Mouse (Mus musculus) limb, embryonic 14.5 days (tissue): ENCODE results near the gene Pitpnm2. TPM values are rescaled to one million over a fixed set of nuclear protein-coding genes. Genes with fewer than 3 reads are reported as not detected.

Experiments
- ATAC-seq: fragments of 200-750 bp; cut with Nextera tagmentation; 2 replicates; pipeline ENCODE4 v1.8.0; 2017; ENCODE audit warnings: low read depth, moderate number of reproducible peaks, moderate TSS enrichment; ENCODE audit not compliant: low FRiP score
- DNase-seq: peaks from one replicate; pipeline ENCODE4 v3.0.0-alpha.2; 2015; ENCODE audit warnings: low spot score
- H3K27ac ChIP-seq: fragments of 300-500 bp; sonication (generic); replicated peaks from 2 replicates; pipeline ENCODE4 v1.5.1; 2014; ENCODE audit warnings: low read depth, mild to moderate bottlenecking, low read length, moderate library complexity, mixed read lengths
- H3K27me3 ChIP-seq: fragments of 300-500 bp; sonication (generic); 2 replicates; pipeline ENCODE4 v1.6.1; 2014; ENCODE audit warnings: low read length, mixed read lengths; ENCODE audit not compliant: control insufficient read depth, insufficient read depth
- H3K36me3 ChIP-seq: fragments of 300-500 bp; sonication (generic); 2 replicates; pipeline ENCODE4 v1.6.1; 2014; ENCODE audit warnings: mild to moderate bottlenecking, low read length, moderate library complexity, mixed read lengths; ENCODE audit not compliant: control insufficient read depth, insufficient read depth
- H3K4me1 ChIP-seq: fragments of 300-500 bp; sonication (generic); 2 replicates; pipeline ENCODE4 v1.6.1; 2014; ENCODE audit warnings: antibody characterized with exemption, low read length, mixed read lengths; ENCODE audit not compliant: control insufficient read depth, insufficient read depth
- H3K4me2 ChIP-seq: fragments of 300-500 bp; sonication (generic); replicated peaks from 2 replicates; pipeline ENCODE4 v1.6.1; 2014; ENCODE audit warnings: low read depth, mild to moderate bottlenecking, low read length, moderate library complexity; ENCODE audit not compliant: severe bottlenecking
- H3K4me3 ChIP-seq: fragments of 300-500 bp; sonication (generic); replicated peaks from 2 replicates; pipeline ENCODE4 v1.5.1; 2014; ENCODE audit warnings: low read length
- H3K9ac ChIP-seq: fragments of 300-500 bp; sonication (generic); 2 replicates; pipeline ENCODE4 v1.6.1; 2014; ENCODE audit warnings: mild to moderate bottlenecking, low read depth, low read length, moderate library complexity; ENCODE audit not compliant: severe bottlenecking
- H3K9me3 ChIP-seq: fragments of 300-500 bp; sonication (generic); 2 replicates; pipeline ENCODE4 v1.6.1; 2016; ENCODE audit warnings: low read length; ENCODE audit not compliant: control insufficient read depth
- POLR2A ChIP-seq: fragments of 200-500 bp; IDR thresholded peaks from 2 replicates; pipeline ENCODE4 v1.8.0; 2012; ENCODE audit warnings: inconsistent platforms, mild to moderate bottlenecking, moderate library complexity, borderline replicate concordance; ENCODE audit not compliant: insufficient read depth, insufficient read length; ENCODE audit errors: extremely low read depth
- WGBS: fragments of 180-500 bp; shearing (Covaris S2); extraction: QIAGEN DNeasy Blood & Tissue Kit; methylation state at CpG from one replicate; pipeline ENCODE4 v1.1.7; 2014; 5-methylcytosine and 5-hydroxymethylcytosine counted together
- polyA plus RNA-seq, 2 experiments: library from polyadenylated mRNA; depleted of rRNA in 1 of 2; stranded (reverse) in 1 of 2; unstranded in 1 of 2; fragments of >200 nt; fragmentation: Nextera tagmentation in 1 of 2; extraction: Ambion mirVana in 1 of 2; gene quantifications; 2 replicates each; pipeline versions ENCODE4 v1.2.1 to v1.2.3; 2012 to 2014

Gene Pitpnm2
- polyA plus RNA-seq, 2 experiments: 8.2 to 37.1 TPM

DNA sequence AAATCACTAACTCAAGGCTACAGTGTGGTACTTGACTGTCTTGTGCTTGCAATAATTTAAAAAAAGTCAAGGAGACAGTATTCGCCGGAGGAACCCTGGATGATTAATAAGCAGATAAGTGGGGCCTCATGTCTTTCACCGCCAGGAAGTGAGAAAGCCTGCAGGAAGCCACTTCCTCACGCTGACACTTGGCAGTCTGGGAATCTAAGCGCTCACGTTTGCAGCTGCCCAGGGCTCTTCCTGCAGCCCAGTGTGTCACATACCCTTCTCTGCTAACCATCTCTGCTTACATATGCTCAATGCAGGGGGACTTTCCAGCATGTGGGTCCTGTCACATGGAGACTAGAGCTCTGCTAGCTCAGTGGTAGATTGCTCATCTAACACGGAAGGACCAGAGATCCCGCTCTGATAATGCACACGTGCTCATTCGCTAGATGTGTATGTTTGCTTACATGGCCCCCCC lies 174.7 kb downstream of the Pitpnm2 start:
- H3K4me2 ChIP-seq: no peak overlapping the region
- WGBS: 36% methylated on average over 10 of the region's 10 CpGs
- H3K9me3 ChIP-seq: no peaks in the 10 kb centered on the region
- no peaks in the 10 kb centered on the region for H3K36me3 ChIP-seq
- H3K4me3 ChIP-seq: no peak overlapping the region
- H3K27me3 ChIP-seq: no peaks in the 10 kb centered on the region
- no peak overlapping the region for H3K9ac ChIP-seq
- H3K27ac ChIP-seq: no peak overlapping the region
- peak; percentile 28; the same call in 1 of the 2 replicates for ATAC-seq
- peak; percentile 47 for DNase-seq
- TF ChIP-seq POLR2A: no peak
- peaks cover 9% of the 10 kb centered on the region; the same call in 1 of the 2 replicates for H3K4me1 ChIP-seq

GRCm38 (mm10) chr5:124073682-124074081 lies 175.9 kb downstream of the Pitpnm2 start:
- WGBS: 36% methylated on average over 9 of the region's 9 CpGs
- TF ChIP-seq POLR2A: no peak
- Histone ChIP-seq H3K27me3 (no peaks in the 10 kb centered on the region), H3K27ac (0 out of 2 replicates have a peak overlapping the region, but pooled peaks have one; percentile 26), H3K36me3 (no peaks in the 10 kb centered on the region), H3K4me3 (no peak overlapping the region), H3K9ac (no peak overlapping the region), H3K4me1 (peaks cover 4% of the 10 kb centered on the region; the same call in 1 of the 2 replicates), H3K4me2 (no peak overlapping the region), H3K9me3 (no peaks in the 10 kb centered on the region)
- peak; percentile 67; the same call in 1 of the 2 replicates for ATAC-seq
- peak; percentile 31 for DNase-seq

GRCm38 (mm10) chr5:124069657-124070056 lies 179.9 kb downstream of the Pitpnm2 start:
- Histone ChIP-seq H3K4me2 (no peak overlapping the region), H3K9me3 (no peaks in the 10 kb centered on the region), H3K27ac (no peak overlapping the region), H3K4me1 (no peaks in the 10 kb centered on the region), H3K4me3 (no peak overlapping the region), H3K9ac (no peak overlapping the region), H3K36me3 (no peaks in the 10 kb centered on the region), H3K27me3 (no peaks in the 10 kb centered on the region)
- ATAC-seq (no peak), DNase-seq (no peak)
- 79% methylated on average over 3 of the region's 3 CpGs for WGBS
- TF ChIP-seq POLR2A: no peak

Other genes starting within 250 kb of the Pitpnm2 start
- 44.2 and 54.9 TPM in 2 replicates for gene Vps37b, start 217.5 kb downstream of the Pitpnm2 start, polyA plus RNA-seq (2012; rRNA removed)
- gene Vps37b, start 217.5 kb downstream of the Pitpnm2 start, polyA plus RNA-seq (2014; fragmentation: Nextera tagmentation; extraction: Ambion mirVana): 29.3 and 34.4 TPM in 2 replicates
- 2.6 and 3.8 TPM in 2 replicates for gene Abcb9, start 154.0 kb downstream of the Pitpnm2 start, polyA plus RNA-seq (2012; rRNA removed)
- gene Abcb9, start 154.0 kb downstream of the Pitpnm2 start, polyA plus RNA-seq (2014; fragmentation: Nextera tagmentation; extraction: Ambion mirVana): 2.2 and 3.4 TPM in 2 replicates
- 26.5 and 42.0 TPM in 2 replicates for gene Ogfod2, start 137.5 kb downstream of the Pitpnm2 start, polyA plus RNA-seq (2012; rRNA removed)
- 14.2 and 16.4 TPM in 2 replicates for gene Ogfod2, start 137.5 kb downstream of the Pitpnm2 start, polyA plus RNA-seq (2014; fragmentation: Nextera tagmentation; extraction: Ambion mirVana)
- gene Arl6ip4, start 133.7 kb downstream of the Pitpnm2 start, polyA plus RNA-seq (2012; rRNA removed): 67.6 and 95.1 TPM in 2 replicates
- 88.3 and 94.9 TPM in 2 replicates for gene Arl6ip4, start 133.7 kb downstream of the Pitpnm2 start, polyA plus RNA-seq (2014; fragmentation: Nextera tagmentation; extraction: Ambion mirVana)
- 10.2 and 11.0 TPM in 2 replicates for gene Mphosph9, start 78.2 kb upstream of the Pitpnm2 start, polyA plus RNA-seq (2012; rRNA removed)
- 9.5 and 12.2 TPM in 2 replicates for gene Mphosph9, start 78.2 kb upstream of the Pitpnm2 start, polyA plus RNA-seq (2014; fragmentation: Nextera tagmentation; extraction: Ambion mirVana)
- gene 2810006K23Rik, start 78.3 kb upstream of the Pitpnm2 start, polyA plus RNA-seq (2012; rRNA removed): 11.8 and 12.3 TPM in 2 replicates
- gene 2810006K23Rik, start 78.3 kb upstream of the Pitpnm2 start, polyA plus RNA-seq (2014; fragmentation: Nextera tagmentation; extraction: Ambion mirVana): 9.7 and 10.4 TPM in 2 replicates
- gene Cdk2ap1, start 113.3 kb upstream of the Pitpnm2 start, polyA plus RNA-seq (2012; rRNA removed): 379 and 405 TPM in 2 replicates
- 122 and 234 TPM in 2 replicates for gene Cdk2ap1, start 113.3 kb upstream of the Pitpnm2 start, polyA plus RNA-seq (2014; fragmentation: Nextera tagmentation; extraction: Ambion mirVana)
- 43.0 and 45.9 TPM in 2 replicates for gene Sbno1, start 176.2 kb upstream of the Pitpnm2 start, polyA plus RNA-seq (2012; rRNA removed)
- 65.1 and 76.3 TPM in 2 replicates for gene Sbno1, start 176.2 kb upstream of the Pitpnm2 start, polyA plus RNA-seq (2014; fragmentation: Nextera tagmentation; extraction: Ambion mirVana)
- gene Kmt5a, start 190.2 kb upstream of the Pitpnm2 start, polyA plus RNA-seq (2012; rRNA removed): 96.7 and 101 TPM in 2 replicates
- gene Kmt5a, start 190.2 kb upstream of the Pitpnm2 start, polyA plus RNA-seq (2014; fragmentation: Nextera tagmentation; extraction: Ambion mirVana): 70.9 and 91.4 TPM in 2 replicates
- gene Rilpl2, start 228.6 kb upstream of the Pitpnm2 start, polyA plus RNA-seq (2012; rRNA removed): 34.7 and 36.3 TPM in 2 replicates
- gene Rilpl2, start 228.6 kb upstream of the Pitpnm2 start, polyA plus RNA-seq (2014; fragmentation: Nextera tagmentation; extraction: Ambion mirVana): 36.9 and 39.2 TPM in 2 replicates
- gene Snrnp35, start 233.4 kb upstream of the Pitpnm2 start, polyA plus RNA-seq (2012; rRNA removed): 8.1 and 17.1 TPM in 2 replicates
- gene Snrnp35, start 233.4 kb upstream of the Pitpnm2 start, polyA plus RNA-seq (2014; fragmentation: Nextera tagmentation; extraction: Ambion mirVana): 10.7 and 12.2 TPM in 2 replicates